Mouse (Mus musculus) adrenal gland, postnatal 25 days (tissue): ENCODE data around the gene Tpx2. TPM values are rescaled to one million over a fixed set of nuclear protein-coding genes. Genes with fewer than 3 reads are reported as not detected.

Source experiments
- DNase-seq: peaks from one replicate; pipeline ENCODE4 v3.0.0; 2021; ENCODE audit warnings: mixed read lengths
- total RNA-seq: library from RNA; stranded (reverse); gene quantifications from 2 replicates; pipeline ENCODE4 v1.2.3, GENCODE M21; 2021

Tpx2 gene
- total RNA-seq, 1 experiment from 2014 or later: 9.6 TPM

DNA sequence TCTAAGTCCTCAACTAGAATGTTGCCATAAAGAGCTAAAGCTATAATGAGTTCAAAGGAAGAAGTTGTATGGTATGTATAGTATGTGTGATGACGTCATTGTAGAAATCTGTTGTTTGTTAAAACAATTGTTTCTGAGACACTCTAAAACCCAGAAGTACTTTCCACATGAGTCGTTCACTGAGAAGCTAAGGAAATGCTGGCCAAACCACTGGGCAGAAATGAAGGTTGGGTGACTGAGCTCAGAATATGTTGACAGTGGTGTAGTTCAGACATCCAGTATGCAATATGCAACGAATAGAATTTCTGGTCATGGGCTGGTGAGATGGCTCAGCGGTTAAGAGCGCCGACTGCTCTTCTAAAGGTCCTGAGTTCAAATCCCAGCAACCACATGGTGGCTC, 15.6 kb downstream of the Tpx2 start:
- DNase-seq: no peak

DNA sequence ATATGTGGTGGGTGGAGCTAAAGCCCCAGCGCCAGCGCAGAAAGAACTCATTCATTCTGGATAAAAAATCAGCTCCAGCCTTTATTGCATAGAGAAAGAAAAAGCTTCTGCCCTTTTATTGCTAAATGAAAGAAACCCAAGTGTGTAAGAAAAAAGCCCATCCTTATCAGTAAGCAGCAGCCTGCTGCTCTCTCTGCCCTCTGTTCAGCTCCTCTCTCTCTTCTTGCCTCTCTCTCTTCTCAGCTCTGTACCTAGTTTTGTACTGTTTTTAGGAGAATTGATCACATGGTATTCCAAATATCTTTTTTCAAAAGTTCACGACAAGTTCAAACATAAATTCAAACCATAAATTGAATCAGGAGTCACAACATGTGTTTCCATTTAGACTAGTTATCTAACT, 30.5 kb downstream of the Tpx2 start:
- no peak for DNase-seq

DNA sequence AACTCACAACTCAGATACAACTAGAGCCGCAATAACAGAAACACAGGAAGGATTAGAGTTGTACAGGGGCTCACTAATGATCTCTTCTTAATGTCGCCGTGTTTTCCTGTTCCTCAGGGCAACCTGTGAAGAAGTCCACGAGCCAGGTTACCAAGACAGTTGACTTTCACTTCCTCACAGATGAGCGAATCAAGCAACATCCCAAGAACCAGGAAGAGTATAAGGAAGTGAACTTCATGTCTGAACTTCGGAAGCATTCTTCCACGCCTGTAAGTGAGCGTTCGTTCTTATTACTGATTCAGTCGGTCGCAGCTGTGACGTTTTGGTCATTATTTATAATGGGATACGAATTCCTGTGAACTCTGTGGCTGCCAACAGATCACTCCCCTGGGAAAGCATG, 33.1 kb downstream of the Tpx2 start:
- DNase-seq: no peak

DNA sequence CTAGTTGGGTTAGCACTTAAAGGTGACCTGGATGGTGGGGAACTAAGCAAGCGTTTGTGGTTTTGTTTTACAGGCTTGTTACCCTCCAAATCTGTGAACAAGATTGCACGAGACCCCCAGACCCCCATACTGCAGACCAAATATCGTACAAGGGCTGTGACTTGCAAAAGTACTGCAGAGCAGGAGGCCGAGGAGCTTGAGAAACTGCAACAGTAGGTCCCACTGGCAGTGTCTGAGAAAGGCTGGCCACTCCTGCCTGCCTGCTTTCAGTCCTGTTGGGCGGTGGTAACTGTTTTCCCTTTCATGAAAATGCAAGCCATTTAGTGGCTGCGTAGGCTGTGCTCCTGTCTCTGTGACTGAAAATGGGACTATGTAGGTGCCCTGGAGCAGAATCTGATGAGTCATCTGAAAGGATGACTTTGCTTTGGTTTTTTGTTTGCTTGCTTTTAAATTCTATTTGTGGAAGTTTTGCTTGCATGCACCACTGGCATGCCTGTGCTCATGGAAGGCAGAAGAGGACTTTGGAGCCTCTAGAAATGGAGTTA, 36.4 kb downstream of the Tpx2 start:
- no peak for DNase-seq

DNA sequence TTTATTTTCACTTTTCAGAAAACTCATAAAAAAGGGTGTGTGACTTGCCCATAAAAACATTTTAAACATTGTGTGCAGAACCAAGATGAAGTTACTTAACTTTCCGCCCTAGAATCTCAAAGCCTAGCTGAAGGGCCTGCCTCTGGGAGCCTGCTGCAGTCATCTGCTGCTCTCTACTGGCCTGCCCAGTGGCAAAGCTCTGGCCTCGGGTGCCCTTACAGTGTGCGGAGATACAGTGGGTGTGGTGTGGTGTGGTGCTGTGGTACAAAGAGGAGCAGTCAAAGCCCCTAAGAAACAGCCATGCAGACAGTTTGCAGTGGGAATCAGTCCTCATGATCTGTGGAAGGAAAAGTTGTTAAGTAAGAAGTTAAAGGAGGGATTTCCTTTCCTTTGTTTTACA, 39.5 kb downstream of the Tpx2 start:
- DNase-seq: no peak

DNA sequence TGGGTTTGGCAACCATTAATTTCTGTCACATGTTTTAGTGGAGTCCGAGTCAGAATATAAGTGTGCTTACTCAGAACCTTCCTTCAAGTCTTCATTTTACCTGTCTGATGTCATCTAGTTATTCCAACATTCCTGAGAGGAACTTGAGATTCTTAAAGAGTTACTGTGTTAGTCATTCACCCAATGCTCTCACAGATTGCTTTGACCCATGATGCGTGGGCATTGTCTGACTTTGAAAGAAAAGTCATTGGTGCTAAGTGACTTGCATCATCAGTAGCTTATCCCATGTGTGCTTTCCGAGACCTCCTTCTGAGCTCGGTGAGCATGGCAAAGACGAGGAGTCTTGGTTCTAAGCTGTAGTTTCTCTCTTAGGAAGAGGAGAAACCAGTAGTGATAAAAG, 41.0 kb downstream of the Tpx2 start:
- DNase-seq: no peak

DNA sequence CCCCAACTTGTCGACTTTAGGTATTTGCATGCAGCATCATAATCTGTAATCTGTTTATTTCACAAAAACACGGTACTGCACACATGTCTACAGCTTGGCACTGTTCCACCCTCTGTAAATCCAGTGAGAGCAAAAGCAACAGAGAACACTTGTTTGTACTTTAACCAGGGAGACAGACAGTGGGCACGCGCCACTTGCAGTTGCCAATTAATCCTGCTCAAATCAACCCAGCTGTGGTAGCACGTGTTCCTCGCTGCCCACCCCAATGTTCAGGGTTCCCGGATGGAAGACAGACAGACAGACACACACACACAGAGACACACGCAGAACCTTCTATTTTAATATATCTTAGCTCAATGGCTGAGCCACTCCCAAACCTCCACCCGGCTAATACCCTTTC, 48.1 kb downstream of the Tpx2 start:
- no peak for DNase-seq

DNA sequence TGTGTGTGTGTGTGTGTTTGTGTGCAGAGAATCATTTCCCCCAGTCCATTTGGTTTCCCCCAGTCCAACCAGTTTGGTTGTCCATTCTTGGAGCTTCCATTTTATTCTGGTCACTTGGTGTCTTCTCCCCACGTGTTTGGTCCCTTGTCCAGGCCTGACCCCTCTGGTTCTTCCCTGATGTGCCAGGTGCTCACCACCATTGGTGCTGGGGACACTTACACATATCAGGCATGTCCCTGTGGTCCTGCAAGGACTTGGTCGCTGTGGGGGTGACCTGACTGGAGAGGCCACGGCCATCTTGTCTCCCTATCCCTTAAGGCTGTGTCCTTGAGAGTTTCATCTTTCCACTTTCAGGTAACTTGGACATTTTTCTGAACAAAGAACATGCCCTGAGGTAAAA, 49.2 kb downstream of the Tpx2 start:
- DNase-seq: no peak

DNA sequence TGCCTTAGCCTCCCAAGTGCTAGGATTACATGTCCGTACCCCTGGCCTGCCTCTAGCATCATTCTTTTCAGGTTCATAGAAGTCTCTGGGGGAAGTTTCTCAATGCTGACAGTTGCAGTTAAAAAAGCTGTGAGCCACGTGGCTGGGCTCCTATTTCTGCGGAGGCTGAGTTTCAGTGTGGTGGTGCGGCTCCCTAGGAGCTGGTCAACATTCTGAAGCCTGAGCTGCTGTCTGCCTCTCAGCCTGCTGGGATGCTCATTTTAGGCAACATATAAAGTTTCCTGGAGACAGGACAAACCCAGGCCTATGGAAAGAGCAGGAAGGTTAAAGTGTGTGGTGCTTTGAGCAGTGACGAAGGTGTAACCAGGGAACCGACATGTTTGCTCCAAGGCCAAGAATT, 51.2 kb downstream of the Tpx2 start:
- DNase-seq: no peak

DNA sequence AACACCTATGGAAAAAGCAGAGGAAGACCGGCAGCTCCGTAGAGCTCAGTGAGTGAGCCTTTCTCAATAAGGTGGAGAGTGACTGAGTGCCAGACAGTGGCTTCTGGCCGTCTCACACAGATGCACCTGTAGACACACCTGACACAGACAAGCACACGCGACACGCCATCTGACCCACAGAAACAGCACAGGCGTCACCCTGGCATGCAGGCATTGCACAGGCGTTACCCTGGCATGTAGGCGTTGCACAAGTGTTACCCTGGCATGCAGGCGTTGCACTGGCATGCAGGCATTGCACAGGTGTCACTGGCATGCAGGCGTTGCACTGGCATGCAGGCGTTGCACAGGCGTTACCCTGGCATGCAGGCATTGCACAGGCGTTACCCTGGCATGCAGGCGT, 53.5 kb downstream of the Tpx2 start:
- DNase-seq: no peak

DNA sequence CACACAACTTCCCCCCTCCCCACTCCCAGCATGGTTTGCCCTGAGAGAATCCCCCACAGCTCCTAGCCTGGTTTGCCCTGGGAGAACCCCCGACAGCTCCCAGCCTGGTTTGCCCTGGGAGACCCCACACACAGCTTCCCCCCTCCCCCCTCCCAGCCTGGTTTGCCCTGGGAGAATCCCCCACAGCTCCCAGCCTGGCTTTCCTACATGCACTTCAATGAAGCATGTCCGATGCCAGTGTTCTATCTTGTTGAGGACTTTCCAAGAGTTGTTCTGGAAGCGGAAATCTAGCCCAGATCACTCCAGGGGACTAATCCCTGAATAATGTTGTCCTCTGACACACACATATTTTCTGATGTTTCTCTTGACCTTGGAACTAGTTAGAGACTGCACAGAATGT, 54.9 kb downstream of the Tpx2 start:
- no peak for DNase-seq

DNA sequence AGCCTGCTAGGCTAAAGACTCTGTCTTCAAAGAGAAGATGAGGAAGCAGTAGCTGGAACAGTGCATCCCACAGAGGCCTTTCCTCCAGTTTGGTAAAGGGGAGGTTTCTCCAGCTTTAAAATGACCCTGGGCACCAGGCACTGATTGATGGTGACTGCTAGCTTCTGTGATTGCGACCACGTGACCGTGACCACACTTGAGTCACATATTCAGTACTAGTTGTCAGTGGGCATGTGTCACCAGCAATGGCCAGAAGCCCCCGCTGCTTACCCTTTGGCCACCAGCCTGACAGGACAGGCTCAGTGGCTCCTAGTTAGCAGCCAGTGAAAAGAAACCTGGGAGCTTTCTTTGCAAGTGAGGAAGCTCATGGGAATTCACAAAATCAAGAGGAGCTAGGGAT, 55.8 kb downstream of the Tpx2 start:
- peak; percentile 73 for DNase-seq

DNA sequence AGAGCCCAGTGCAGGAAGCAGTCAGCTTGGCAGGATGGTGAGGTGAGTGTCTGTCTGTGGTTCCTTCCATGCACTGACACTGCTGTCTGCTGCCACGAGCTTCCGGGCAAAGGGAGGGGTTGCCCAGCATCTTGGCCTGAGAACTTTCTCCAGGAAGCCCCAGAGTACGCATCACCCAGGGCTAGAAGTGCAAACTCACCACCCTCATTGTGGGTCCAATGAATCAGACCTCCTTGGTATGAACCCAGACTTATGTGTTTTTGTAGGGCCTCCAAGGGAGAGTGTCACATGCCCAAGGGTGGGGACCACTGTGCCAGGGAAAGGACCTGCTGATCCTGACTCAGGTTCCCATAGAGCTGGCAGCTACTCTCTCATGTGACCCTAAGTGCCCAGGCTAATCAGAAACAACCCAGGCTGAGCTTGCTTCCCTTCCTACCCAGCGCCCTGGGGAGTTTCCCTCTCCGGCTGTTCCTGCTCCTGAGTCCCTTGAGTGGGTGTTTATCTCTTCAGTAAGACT, 56.4 kb downstream of the Tpx2 start:
- DNase-seq: no peak

DNA sequence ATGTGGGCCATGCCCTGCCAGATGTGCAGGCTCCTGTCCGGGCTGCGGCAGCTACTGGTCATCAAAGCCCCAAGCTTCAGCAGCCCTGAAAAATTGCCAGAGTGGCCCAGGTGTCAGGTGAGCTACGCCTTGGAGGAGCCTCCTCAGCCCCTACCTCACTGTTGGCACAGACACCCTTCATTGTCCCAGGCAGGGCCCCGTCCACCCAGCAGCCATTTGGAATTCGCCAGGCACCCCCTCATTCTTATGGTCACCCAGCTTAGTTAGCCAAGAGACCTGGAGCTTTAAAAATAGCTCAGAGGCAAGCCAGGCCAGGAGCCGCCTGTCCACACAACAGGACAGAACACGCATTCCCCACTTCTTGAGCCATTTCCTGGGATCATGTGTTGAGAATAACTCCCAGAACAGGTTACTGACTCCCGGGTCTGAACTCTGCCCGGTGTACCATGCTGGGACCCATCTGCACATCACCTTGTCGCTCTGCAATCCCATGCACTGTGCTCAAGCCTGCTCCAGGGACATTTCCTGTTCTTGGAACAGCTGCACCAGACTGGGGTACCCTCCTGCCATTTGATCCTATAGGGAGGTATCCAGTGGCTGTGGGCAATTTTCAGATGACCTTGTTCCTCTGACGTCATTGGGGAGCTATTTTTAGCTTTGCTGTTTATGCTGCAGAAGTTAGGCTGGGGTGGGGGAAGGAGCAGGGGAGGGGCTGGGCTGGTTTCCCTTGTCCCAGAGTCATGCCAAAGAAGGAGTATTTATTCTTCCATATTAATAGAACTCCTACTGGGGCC, 57.5 kb downstream of the Tpx2 start:
- DNase-seq: no peak

DNA sequence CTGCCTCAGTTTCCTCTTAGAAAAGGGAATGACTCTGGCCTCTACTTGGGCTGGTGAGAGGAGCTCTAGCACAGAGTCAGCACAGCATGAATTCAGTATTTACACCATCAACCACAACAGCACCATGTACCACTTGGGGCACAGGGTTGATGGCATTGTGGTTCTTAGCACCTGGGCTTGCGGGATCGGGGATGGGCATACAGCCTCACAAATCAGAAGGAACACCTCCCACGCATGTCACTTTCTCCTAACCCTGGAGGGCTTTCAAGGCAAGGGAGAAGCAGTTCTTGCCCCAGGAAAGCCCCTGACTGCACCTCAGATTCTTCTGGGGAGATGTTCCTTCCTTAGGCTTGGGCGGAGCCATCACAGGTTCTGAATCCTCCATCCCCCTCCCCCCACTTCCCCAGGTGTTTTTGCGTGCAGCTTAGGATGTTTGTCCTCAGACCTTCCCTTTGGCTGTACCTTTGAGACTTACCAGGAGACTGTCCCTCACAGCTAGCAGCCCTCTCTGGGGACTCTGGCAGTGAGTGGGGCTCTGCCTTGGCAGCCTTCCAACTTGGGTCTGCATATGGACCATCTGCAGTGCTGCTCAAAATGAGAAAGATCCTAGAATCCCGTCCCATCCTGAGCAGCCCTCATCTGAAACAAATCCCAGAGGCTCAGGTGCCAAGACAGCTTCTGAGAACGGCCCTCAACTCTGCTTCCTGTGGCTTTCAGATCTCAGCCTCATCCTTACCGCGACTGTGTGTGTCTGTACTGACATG, 58.7 kb downstream of the Tpx2 start:
- DNase-seq: no peak

DNA sequence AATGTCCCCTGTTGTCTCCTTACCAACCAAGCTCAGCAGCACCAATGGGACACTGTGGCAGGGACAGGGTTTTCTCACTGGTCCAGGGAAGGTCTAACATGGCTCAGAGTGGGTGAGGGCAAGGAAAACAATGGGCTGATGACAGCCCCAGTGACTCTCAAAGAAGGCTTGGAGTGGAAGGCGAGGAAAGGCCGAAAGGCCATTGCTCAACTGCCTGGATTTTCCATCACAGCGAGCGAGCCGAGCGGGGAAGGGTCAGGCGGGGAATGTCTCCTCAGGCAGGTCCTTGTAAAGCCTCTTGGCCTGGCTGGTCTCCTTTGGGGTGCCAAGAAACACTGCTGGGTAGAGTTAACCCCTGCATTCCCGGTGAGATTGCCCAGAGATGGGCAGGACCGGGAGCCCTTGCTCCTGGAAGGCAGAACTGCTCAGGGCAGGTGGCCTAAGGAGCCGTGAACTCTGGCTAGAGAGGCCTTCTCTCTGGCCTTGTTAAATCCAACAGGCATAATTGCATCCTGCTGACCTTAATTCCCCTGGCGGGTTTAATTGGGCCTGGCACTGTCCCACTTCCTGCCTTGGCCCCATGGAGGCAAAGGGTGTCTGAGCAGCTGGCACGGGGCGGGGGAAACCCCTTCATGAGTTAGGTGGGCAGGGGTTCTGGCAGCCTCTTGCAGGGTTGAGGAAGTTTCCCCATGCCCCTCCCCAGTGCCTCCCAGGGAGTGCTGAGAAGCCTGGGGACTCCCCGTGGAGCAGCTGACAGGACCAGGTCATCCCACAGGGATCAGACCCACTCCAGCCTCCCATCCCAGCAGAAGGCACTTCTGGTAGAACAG, 59.6 kb downstream of the Tpx2 start:
- DNase-seq: no peak

DNA sequence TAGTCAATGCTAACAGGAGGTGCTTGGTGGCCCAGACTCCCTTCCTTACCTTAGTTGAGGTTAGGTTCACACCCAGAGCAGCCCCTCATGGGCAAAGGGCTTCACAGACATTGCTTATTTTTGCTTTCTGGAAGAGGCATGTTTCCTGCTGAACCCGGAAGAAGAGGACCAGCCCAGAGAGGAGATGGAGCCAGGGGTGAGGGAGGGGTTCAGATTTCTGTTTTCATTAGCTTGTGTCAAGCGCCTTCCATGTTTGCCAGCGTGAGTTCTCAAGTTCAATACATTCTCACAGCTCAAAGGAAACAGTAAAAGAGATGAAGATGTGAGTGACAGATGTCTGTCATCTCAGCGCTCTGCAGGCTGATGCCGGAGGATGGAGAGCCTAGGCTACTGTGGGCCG, 62.1 kb downstream of the Tpx2 start:
- DNase-seq: no peak

DNA sequence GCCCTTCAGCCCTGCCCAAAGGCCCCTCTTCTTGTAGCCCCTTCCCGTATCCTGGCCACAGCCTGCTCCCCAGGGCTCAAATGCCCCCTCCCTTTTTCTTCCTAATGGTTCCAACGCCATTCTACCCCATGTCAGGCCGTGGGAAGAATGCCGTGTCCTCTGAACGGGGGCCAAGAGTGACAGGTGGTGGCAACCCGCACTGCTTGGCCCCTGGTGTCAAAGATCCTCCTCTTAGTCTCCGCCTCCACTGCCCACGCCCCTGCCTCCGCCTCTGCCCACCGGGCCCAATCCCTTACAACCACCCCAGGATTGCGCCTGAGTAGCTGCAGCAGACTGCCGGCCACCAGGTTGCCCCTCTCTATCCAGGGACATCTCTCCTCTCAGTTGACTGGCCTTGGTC, 63.3 kb downstream of the Tpx2 start, which contains the start of gene Mylk2:
Gene Mylk2, plus strand, starts transcription at position 322 of the 400 bp plus-strand sequence.
- DNase-seq: no peak

DNA sequence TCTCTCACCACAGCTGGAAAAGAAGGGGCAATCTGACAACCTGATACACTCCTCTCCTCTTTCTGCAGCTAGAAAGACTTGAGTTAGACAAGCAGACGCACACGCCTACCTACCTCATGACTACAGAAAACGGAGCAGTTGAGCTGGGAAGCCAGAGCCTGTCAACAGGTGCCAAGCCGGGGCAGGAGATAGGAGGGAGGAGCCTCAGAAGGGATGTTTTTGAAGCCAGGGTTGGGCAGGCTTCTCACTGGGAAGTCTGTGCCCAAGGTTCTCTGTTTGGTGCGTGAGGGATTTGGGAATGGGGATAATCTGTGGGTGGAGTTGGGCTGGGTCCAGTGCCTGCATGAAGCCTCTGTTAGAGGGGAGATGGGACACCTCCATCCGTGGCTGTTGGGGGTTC, 63.7 kb downstream of the Tpx2 start:
- no peak for DNase-seq

DNA sequence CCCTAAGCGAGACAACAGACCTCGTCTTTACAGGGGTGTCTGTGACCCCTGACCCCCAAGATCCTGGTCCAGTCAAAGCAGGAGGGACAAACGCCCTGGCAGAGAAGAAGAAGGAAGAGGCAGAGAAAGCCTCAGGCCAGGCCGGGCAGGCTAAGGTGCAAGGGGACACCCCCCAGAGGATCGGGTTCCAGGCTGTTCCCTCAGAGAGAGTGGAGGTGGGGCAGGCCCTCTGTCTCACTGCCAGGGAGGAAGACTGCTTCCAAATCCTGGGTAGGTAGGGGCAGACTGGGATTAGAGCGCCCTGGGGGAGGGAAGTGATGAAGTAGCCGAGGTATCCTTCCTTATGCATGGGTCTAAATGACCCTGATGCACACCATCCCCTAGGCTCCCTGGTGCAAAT, 65.7 kb downstream of the Tpx2 start:
- no peak for DNase-seq

DNA sequence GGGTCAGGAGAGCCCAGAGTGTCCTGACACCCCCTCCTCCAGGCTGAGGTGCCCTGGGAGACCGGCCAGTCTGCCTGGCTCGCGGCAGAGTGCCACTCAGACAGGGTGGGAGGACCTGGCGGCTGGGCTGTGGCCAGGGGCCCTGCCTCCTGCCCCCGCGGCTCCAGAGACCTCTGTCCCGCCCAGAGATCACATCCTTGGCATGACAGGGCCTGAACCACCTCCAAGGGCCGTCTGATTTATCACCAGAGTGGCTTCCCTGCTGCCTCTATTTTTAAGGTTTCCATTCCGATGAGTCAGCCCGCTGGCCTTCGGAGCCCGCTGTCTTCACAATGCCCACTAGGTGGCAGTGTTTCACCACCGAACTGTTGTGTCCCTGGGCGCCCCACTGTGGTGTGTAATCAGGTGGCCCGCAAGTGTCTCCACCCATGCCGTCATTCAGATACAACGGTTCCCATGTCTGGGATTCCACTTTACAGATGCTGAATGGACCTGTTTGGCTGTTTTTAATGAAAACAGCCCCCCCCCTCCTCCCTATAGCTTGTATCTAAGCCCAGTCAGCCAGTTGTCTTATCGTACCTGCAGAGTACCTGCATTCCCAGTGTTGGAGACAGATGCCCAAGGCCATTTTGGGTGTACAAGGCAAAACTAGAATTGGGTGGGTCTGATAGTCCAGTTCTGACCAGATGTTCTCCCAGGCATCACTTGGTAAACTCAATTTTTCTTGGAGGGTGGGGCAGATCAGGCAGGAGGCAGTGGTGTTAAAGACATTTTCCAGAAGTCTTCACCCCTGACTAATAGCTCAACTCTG, 66.8 kb downstream of the Tpx2 start:
- peak; percentile 88 for DNase-seq

DNA sequence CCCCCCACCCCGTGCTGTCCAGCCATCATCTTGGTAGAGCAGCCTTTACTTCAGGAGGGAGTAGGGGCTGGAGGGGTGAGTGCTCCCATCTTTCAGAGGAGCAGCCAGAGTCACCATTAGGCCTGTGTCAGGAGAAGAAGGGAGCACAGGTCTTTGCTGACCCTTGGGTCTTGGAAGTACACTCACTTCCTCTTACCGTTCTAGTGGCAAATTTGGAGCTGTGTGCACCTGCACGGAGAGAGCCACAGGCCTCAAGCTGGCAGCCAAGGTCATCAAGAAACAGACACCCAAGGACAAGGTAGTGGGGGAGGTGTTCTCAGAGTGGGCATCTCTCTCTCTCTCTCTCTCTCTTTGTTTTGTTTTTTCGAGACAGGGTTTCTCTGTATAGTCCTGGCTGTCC, 67.7 kb downstream of the Tpx2 start:
- no peak for DNase-seq
